Mouse (Mus musculus): ENCODE measurements around the gene Zfp971.
A peak's percentile ranks its signal among the peaks of the same experiment; 100 is the strongest.
"Not testable (repeated sequence)": the region's sequence is repeated elsewhere in the genome, so short reads cannot be mapped to it uniquely, and the experiment has no call there.

Zfp971 gene

GRCm38 (mm10) chr2:178023011-178023611 is at the start of gene Zfp971:
Gene Zfp971, plus strand, starts transcription at chr2:178023284.
- DNase-seq (ENCODE audit: low spot score in 2 of 2) = peak; percentile 39 to 42

DNA sequence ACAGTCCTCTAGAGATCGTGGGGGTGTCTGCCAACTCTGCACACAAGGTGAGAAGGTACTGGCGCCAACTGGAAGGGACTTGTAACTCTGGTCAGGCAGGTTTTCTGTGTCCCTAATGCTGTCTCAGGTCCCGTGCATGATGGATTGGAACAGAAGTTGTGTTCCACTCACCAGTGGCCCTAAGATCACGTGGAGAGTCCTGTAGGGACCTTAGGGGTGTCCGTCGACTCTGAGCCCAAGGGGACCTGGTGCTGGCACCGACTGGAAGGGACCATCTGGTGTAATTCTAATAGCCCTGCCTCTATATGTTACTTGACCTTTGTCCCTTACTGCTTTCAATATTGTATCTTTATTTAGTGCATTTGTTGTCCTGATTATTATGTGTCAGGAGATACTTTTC is 48.3 kb upstream of the Zfp971 start:
- not testable (repeated sequence) for DNase-seq (ENCODE audit: low spot score in 2 of 2)

DNA sequence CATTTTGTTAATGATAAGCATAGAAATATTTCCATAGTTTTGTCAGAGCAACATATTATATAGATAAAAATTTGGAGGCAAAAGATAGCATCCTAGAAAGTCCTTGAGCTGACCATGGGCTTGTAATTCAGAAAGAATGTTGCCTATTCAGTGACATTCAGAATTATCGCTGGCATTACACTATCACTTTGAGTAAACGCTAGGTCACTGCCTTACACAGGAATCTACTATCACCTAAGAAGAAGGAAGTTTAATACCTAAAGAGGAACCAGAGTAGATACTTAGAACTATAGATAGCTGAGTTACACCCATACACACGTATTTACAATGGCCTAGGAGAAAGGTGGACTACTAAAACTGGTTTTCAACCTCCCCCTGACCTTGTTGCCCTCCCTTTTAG is 3.6 kb upstream of the Zfp971 start:
- DNase-seq (ENCODE audit: low spot score in 2 of 2) = not testable (repeated sequence)

DNA sequence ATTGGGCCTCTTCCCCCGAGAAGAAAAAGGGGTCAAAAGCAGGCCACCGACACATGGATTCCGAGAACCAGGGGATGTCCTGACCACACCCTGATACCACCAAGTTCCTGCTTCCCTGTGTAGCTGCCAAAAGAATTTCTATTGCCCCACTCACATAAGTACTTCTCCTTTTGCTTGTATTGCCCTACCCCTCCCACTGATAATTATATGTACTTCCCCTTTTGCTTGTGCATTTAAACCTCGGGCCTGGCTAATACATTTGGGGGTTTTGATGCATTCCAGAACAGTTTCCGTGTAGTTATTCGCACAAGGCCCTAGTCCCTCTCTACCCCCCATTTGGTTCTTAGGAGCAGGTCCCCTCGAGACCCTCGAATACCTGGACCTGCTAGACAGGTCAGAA is 2.3 kb upstream of the Zfp971 start:
- DNase-seq (ENCODE audit: low spot score in 2 of 2) = not testable (repeated sequence)

- DNase-seq (ENCODE audit: low spot score in 2 of 2) = not testable (repeated sequence)
Measured at GRCm38 (mm10) chr2:178023861-178024260, 777 bp downstream of the Zfp971 start.

DNA sequence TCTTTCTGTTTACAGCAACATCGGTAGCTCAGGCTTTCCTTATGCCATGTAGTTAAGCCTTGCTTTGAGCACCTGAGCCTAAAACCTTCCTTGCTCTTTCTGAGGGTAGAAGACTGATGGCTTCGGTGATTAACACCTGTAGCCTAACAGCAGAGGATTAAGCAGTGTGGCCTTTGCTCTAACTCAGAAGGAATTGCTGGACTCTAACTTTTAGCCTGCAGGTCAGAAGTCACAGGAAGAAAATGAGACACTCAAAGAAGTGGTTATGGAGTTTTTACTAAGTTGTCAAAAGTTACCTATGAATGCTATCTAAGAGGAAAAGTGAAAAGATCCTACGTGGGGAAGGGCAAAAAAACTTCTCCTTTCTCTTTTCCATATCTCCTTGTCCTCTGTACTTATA is 4.5 kb downstream of the Zfp971 start:
- DNase-seq (ENCODE audit: low spot score in 2 of 2) = not testable (repeated sequence)

DNA sequence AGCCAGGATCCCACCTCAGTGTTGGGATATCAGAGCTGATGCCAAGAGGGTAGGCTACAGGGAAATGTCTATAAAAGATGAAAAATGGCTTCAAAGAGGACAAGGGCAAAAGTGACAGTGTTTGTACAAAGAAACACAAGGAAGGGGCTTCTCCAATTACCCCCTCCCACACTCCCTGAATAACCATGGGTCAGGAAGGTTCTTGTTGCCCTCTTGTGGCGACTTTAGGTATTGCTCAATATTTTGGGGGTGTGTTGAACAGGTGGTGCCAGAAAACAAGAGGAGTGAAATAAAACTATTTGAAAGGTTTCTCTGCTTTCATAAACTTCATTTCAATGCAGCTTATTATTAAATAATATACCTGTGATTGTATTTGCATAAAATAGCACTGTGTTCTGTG is 35.1 kb downstream of the Zfp971 start:
- DNase-seq (ENCODE audit: low spot score in 2 of 2) = peak in 1 of 2 experiments; percentile 29

DNA sequence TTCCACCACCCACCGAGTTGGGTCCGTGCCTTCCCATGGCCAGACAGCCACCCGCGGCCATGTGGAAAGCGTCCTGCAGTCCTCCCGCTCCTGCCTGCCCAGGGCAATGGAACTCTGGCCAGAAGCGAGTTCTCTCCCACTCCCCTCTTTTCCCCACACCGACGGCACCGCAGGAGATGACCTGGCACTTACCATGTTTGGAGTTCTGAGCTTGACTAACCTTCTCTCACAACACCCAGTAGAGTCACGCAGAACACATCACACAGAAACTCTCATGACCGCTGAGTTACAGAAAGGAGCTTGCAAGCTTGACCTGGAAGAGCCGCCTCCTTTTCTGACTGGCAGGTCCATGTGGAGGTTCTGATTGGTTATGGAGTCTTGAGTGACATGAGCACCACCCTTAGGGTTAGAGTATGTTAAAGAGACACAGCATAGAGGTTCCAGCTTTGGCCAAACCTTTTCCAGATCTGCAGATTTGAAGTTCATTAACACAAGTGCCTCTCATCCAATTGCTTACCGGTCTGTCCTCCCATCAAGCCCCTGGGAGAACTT is 55.2 kb downstream of the Zfp971 start, which contains the start of gene Zfp931:
Gene Zfp931 (minus strand): TSS at position 311 of the 552 bp plus-strand sequence.
- peak in 1 of 2 experiments; percentile 37 for DNase-seq (ENCODE audit: low spot score in 2 of 2)

All from frontal cortex, postnatal 25 days (tissue).